Mouse (Mus musculus) 416B (cell line): ENCODE measurements around the gene Kcng1.

Source experiments
- DNase-seq: peaks from one replicate; pipeline ENCODE4 v3.0.0; 2011; ENCODE audit warnings: low read depth

Kcng1 gene

GRCm38 (mm10) chr2:168281582-168281981 is at the start of gene Kcng1:
Kcng1 (minus strand) TSS chr2:168281736.
- no peak for DNase-seq

DNA sequence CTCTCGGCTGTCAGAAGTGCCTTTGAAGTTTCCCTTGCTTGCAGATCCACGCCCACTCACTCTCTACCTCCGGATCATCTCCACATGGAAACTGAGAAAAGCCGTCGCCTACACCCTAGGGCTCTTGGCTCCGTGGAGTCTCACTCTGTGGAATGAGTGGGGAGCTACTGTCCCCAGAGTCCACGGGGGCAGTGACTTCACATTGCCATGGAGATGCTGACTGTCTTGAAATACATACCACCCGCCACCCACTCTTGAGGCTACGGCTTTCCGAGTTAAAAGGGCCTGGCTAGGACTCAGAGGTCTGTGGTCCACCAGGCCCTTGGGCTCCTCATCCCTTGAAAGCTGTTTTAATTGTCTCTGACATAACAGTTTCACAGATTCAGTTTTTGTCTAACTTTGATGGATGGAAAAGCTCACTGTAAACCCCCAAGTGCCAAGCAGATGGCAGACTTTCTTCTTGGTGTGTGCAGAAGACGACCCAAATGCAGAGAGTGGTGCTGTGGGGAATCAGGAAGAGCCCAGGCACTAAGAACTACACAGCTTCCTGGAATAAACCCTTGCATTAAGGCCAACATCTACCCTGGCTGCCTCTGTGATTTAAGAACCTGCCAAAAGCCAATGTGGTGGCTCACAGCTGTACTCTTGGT is 49.0 kb upstream of the Kcng1 start:
- no peak for DNase-seq

GRCm38 (mm10) chr2:168321716-168322374 is 40.3 kb upstream of the Kcng1 start:
- DNase-seq: peak; percentile 29

DNA sequence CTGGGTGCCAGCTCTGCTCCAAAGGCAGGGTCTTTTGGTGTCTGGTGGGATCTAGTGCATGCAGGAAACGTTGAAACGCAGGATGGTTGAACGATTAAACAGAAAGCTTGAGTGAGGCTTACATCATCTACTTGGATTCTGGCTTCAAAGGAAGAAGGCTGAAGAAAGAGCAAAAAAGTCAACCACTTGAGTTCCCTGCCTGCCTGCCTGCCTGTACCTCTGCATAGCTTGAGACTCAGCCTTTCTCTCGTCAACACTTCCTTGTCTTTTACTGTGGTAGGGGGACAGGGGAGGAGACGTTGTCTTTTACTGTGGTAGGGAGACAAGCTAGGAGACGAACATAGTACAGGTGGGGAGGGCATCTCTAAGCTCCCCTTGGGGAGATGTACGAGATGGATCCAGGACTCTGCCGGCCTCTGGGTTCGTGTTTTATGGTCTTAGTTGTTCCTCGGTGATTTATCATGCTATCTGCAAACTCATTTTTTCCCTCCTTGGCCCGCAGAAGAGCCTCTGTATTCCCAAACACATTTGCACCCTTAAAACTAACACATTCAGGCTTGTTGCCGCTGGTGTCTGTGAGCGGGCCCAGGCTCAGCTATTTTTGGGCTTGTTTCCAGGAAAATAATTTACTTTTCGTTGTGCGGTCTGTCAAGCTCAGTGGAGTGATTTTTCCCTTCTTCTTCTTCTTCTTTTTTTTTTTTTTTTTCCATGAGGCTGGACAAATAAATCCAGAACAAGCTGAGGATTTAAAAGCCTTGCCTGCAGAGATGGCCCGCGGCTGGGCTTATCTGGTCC is 39.0 kb upstream of the Kcng1 start:
- no peak for DNase-seq

DNA sequence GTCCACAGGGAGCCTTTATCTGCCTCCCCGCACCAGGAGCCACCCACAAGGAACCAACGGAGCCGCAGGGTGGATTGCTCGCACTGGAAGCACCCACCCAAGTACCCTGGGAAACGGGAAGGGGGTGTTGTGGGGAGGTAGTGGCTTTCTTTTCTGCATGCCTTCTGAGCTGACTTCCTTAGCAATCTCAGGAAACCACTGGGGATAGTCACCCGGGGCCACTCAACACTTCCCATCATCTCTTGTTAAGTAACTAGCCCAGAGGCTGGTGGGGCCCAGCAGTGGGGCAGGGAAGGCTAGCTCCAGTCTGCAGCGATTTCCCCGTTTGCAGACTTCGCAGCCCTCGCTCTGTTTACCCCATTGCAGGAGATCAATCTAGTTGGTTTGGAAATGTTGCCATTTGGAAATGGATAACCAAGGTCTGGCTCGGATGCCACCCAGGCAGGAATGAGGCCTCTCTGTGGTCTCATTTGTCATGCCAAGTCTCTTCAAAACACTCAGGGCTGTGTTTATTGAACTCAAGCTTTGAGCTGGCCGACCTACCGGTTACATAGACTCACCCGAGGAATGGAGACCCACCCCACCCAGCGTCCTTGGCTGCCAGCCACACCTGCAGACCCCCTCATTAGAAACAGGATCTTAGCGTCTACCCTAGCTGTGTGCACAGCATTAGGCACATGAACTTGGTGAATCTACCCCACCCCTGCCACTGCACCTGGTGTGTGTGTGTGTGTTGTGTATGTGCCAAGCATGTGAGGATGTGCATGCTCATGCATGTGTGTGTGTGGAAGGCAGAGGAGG is 33.3 kb upstream of the Kcng1 start:
- DNase-seq: no peak

- no peak for DNase-seq
These were observed 31.0 kb upstream of the Kcng1 start for GRCm38 (mm10) chr2:168312504-168312903.

DNA sequence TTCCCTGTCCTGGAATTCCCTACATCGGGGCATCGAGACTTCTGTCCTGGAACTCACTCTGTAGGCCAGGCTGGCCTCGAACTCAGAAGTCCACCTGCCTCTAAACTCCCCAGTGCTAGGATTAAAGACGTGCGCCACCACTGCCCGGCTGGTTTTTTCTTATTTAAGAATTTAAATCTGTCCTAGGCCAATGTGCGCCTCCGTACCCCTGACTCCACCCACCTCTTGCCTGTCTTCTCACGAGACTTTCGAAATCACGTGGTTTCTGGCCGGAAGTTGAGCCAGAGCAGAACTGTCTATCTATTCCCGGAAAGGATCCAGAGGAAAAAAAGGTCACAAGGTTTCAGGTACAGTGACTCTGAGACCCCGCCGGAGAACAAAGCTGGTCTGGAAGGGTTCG is 29.5 kb upstream of the Kcng1 start:
- peak; percentile 35 for DNase-seq

DNA sequence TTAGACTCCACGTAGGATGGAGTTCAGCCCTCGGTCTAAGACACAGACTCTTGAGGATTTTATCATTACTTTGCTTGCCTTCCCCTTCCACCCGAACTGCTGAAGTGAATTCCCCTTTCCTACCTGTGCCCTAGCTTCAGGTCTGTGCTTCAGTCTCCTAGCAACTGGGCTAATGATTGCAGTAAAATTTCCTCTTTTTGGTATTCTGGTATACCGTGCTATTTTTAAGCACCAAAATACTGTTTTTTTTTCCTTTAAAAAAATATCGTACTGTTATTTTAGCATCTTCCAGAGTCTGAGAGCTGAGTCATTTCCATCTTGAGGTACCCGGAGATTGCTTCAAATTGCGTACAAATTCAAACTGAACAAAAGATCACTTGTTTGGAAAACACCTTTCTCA is 27.4 kb upstream of the Kcng1 start:
- DNase-seq: no peak

- DNase-seq: no peak
These were observed 18.1 kb upstream of the Kcng1 start for GRCm38 (mm10) chr2:168299650-168300049.

GRCm38 (mm10) chr2:168296530-168296929 is 15.0 kb upstream of the Kcng1 start:
- peak; percentile 13 for DNase-seq

DNA sequence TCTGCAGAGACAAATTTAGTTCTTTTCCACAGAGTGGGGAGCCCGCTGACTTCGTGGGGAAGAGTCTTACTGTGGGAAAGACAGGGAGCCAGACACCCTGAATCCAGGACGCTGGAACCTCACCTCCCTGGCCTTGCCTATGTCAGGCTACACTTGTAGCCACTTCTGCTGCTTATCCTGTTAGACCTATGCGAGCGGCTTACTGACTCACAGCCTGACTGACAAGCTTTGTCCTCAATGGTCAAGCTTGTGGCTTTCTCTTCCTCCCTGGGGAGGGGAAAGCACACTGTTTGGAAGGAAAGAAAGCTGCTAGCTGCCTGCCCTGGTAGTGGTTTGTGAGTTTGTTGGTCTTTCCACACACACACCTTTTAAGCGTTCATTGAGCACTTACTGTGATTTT is 11.0 kb upstream of the Kcng1 start:
- DNase-seq: peak; percentile 86

DNA sequence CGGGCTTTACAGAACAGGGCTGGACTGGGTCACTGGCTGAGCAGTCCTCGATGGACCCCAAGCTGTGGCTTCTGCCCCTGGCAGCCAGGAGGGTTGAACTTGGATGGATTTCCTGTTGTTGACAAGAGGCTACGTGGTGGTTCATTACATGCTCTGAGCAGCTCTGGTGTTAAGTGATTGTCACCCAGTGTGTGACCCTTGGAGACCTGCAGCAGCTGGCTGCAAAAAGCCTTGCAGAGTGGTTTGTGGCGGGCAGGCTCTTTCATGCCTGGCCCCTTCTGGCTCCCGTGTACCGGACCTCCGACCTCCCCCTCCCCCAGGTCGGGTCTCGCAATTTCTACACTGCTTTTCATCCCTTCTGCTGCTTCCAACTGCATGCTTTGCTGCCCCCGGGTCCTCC is 10.5 kb upstream of the Kcng1 start:
- peak; percentile 37 for DNase-seq

DNA sequence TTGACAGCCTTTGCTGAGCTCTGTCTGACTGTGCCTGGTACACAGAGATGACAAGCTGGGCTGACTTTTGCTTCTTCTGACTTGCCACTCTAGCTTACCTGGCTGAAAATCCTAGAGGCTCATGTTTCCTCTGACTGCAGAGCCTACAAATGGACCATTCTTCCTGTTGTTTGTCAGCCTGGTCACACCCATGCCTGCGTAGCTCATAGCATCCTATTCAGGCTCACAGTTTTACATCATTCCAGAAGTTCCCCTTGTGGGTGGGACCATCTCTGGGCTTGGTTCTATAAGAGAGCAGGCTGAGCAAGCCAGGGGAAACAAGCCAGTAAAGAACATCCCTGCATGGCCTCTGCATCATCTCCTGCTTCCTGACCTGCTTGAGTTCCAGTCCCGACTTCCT is 8.3 kb upstream of the Kcng1 start:
- DNase-seq: no peak

- DNase-seq: no peak
These were observed 7.5 kb upstream of the Kcng1 start for GRCm38 (mm10) chr2:168289016-168289415.

- no peak for DNase-seq
These were observed 5.5 kb upstream of the Kcng1 start for GRCm38 (mm10) chr2:168286987-168287386.

GRCm38 (mm10) chr2:168285143-168285542 is 3.6 kb upstream of the Kcng1 start:
- DNase-seq: no peak

DNA sequence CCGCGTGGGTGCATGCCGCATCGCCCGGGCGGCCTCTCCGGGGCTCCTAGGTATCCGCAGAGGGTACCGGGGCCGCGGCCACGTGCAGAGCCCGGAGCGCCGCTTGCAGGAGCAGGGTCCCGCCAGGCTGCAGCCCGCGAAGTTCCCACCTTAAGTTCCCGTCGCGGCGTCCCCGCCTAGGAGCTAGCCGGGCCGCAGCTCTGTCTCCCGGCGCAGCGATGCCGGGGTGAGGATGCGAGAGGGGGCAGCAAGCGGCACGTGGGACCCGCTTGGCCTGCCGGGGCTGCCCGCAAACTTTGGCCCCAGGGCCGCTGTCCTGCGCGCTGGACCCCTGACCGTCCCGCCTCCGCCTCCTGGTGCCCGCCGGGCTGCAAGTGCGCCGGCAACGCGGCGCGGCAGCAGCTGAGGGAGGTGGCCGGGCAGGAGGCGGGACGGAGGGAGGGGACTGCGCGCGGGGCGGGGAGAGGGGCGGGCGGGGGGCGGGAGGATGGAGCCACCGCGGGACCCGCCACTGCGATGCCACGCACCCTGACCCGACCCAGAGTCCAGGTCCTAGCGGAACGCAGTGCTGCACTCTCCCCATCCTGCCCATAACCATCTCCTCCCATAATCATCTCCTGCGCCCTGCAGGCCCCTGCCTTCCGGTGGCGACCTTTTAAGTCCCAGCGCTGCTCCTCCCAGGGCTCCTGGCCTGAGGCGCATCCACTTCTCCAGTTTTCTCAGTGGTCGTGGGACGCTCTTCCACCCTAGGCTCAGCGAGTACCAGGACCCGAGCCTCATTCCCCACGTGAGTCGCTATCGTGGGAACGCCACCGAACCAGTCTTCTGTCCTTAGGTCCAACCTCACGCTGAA is 581 bp downstream of the Kcng1 start:
- DNase-seq: no peak

DNA sequence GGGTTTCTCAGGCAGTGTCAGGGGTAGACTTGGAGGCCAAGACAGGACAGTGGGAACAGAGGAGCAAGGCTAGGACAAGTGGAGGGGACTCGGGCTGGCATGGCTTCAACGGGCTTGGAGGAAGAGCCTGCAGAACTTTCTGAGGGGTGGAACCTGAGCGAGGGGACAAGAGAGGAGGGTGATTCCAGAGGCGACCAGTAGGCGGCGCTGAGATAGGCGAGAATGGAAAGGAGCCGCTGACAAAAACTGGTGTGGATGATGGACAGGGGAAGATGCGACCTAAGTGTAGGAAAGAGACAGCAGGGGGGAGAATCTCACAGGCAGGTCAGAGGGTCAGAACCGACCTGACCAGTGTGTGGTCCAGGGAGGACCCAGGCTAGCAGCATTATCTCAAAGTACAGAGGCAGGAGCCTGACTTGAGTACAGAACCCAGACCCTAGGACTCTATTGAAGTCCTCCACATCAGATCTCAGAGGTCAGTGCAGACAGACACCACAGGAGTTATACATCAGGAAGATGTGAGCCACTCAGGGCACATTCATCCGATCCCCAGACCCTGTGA is 7.1 kb downstream of the Kcng1 start:
- peak; percentile 57 for DNase-seq

DNA sequence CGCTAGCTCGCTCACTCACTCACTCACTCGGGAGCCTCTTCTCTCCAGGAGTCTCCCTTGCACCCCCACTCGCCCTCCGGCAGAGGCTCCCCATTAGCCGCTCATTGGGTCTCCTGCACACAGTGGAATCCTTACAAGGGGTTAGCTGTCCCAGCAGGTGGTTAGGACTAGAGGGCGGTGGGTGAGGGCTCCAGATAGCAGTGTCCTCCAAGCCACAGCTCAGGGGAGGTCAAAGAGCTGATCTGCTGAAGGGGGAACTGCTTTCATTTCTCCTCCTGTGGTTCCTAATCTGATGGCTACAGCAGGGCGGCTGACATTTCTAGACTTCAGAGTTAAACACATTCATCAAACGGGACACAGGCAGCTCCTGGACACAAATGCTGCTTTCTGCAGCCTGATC is 8.1 kb downstream of the Kcng1 start:
- DNase-seq: no peak

- no peak for DNase-seq
These were observed 13.5 kb downstream of the Kcng1 start for GRCm38 (mm10) chr2:168268033-168268432.

GRCm38 (mm10) chr2:168260900-168261299 is 20.6 kb downstream of the Kcng1 start:
- DNase-seq: no peak
